Mouse (Mus musculus) forebrain, postnatal 0 days (tissue): ENCODE results near the gene Cacna2d3. TPM values are rescaled to one million over a fixed set of nuclear protein-coding genes. Genes with fewer than 3 reads are reported as not detected.

ENCODE experiments used
- ATAC-seq: fragments of 200-750 bp; cut with Nextera tagmentation; 2 replicates; pipeline ENCODE4 v1.8.0; 2017; ENCODE audit warnings: mild to moderate bottlenecking, moderate library complexity
- DNase-seq: peaks from one replicate; pipeline ENCODE4 v3.0.0-alpha.2; 2015
- H3K27ac ChIP-seq: fragments of 300-500 bp; sonication (generic); 2 replicates; pipeline ENCODE4 v1.5.1; 2014; ENCODE audit warnings: low read depth, mild to moderate bottlenecking, antibody characterized with exemption, low read length, moderate library complexity, mixed read lengths
- H3K27me3 ChIP-seq: fragments of 300-500 bp; sonication (generic); 2 replicates; pipeline ENCODE4 v1.6.1; 2014; ENCODE audit warnings: mild to moderate bottlenecking, low read length, mixed read lengths; ENCODE audit not compliant: insufficient read depth
- H3K36me3 ChIP-seq: fragments of 300-500 bp; sonication (generic); 2 replicates; pipeline ENCODE4 v1.6.1; 2014; ENCODE audit warnings: mild to moderate bottlenecking, moderate library complexity; ENCODE audit not compliant: insufficient read depth
- H3K4me1 ChIP-seq: fragments of 300-500 bp; sonication (generic); 2 replicates; pipeline ENCODE4 v1.6.1; 2014; ENCODE audit warnings: antibody characterized with exemption; ENCODE audit not compliant: insufficient read depth
- H3K4me2 ChIP-seq: fragments of 300-500 bp; sonication (generic); 2 replicates; pipeline ENCODE4 v1.6.1; 2014; ENCODE audit warnings: low read depth, mild to moderate bottlenecking, moderate library complexity
- H3K4me3 ChIP-seq: fragments of 300-500 bp; sonication (generic); 2 replicates; pipeline ENCODE4 v1.5.1; 2014; ENCODE audit warnings: low read depth, low read length, mixed read lengths
- H3K9ac ChIP-seq: fragments of 300-500 bp; sonication (generic); 2 replicates; pipeline ENCODE4 v1.6.1; 2014; ENCODE audit warnings: mild to moderate bottlenecking
- H3K9me3 ChIP-seq: fragments of 300-500 bp; sonication (generic); 2 replicates; pipeline ENCODE4 v1.6.1; 2016; ENCODE audit warnings: low read length
- CTCF ChIP-seq: sonication (generic); IDR thresholded peaks from 2 replicates; pipeline ENCODE4 v1.5.1; 2016; ENCODE audit warnings: antibody characterized with exemption, control low read depth, low read depth
- WGBS: fragments of 180-500 bp; shearing (Covaris S2); extraction: QIAGEN DNeasy Blood & Tissue Kit; methylation state at CpG from one replicate; pipeline ENCODE4 v1.1.7; 2014; 5-methylcytosine and 5-hydroxymethylcytosine counted together
- polyA plus RNA-seq: library from polyadenylated mRNA; unstranded; fragments of >200 nt; fragmentation: Nextera tagmentation; extraction: Ambion mirVana; gene quantifications from 2 replicates; pipeline ENCODE4 v1.2.1, GENCODE M21; 2015
- total RNA-seq: library from RNA; depleted of rRNA; stranded (reverse); fragments of >200 nt; gene quantifications from 2 replicates; pipeline ENCODE4 v1.2.3, GENCODE M21; 2014

Cacna2d3 gene
- total and polyA plus RNA-seq, 2 experiments from 2014 or later, result 28.1 to 37.7 TPM

DNA sequence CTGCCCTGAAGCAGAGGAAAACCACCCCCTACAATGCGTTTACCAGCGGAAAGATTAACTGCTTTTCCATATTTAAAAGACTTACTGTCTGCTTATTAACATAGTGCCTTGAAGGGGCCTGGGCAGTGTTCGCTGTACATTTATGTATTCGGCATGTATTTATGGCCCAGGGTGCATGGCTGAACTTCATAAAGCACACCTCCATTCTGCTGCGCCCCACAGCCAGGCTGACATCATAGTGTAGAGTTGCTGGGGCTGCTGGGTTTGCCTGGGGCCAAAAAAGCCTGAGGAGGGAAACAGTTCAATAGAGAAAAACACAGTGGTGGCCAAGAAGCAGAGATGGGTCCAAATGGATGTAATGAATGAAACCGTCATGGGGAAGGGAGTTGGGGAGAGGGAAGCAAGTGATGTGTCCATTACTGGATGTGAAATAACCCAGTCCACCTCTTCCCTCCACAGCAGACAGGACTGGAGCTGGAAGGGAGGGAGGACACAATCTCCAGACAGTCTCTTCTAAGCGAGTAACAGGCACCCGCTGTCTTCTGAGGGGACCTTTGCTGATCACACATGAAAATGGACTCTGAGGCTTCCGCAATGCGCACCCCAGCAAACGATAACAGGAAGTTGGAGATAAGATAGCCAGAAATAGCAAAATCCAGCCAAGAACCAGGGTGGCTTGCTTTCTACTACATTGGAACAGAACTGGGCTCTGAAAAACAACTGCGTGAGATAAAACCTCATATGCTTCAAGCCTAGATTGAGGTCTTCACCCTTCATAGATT is 798.3 kb downstream of the Cacna2d3 start:
- Histone ChIP-seq H3K36me3 (no peaks in the 10 kb centered on the region), H3K4me3 (no peak overlapping the region), H3K4me2 (no peak overlapping the region), H3K27me3 (no peaks in the 10 kb centered on the region), H3K27ac (no peak overlapping the region), H3K9ac (no peak overlapping the region), H3K9me3 (no peaks in the 10 kb centered on the region), H3K4me1 (0 out of 2 replicates have a peak, but pooled peaks cover under 1% of the 10 kb centered on the region)
- no peak for ATAC-seq
- no peak for DNase-seq
- TF ChIP-seq CTCF, result no peak
- WGBS, result 82% methylated on average over 12 of the region's 12 CpGs

DNA sequence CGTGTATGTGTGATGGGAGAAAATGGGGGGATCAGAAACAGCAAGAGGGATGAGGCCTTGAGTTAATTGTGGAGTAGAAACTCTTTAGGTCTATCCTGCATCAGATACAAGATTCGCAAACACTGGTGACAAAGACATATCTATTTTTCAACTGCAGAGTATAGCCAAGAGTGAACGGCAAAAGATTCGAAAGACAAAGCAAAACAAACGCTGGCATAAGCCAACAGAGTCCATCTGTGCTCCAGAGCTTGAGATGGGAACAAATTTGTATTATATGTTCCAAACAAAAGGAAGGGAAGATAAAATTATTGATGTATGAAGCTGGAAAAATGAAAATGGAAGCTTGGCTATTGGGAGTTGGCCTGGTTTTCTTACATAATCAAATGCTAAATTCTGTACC is 802.8 kb downstream of the Cacna2d3 start:
- peaks cover 5% of the 10 kb centered on the region; the same call in 1 of the 2 replicates for H3K4me1 ChIP-seq
- DNase-seq (peak; percentile 57), ATAC-seq (no peak; the same call in 1 of the 2 replicates)
- H3K27me3 ChIP-seq, result no peaks in the 10 kb centered on the region
- H3K9me3 ChIP-seq, result no peaks in the 10 kb centered on the region
- no peak for TF ChIP-seq CTCF
- 48% methylated on average over 5 of the region's 5 CpGs for WGBS
- no peak overlapping the region for H3K27ac ChIP-seq
- no peak overlapping the region for H3K4me3 ChIP-seq
- H3K36me3 ChIP-seq, result no peaks in the 10 kb centered on the region
- H3K9ac ChIP-seq, result no peak overlapping the region
- no peak overlapping the region for H3K4me2 ChIP-seq

DNA sequence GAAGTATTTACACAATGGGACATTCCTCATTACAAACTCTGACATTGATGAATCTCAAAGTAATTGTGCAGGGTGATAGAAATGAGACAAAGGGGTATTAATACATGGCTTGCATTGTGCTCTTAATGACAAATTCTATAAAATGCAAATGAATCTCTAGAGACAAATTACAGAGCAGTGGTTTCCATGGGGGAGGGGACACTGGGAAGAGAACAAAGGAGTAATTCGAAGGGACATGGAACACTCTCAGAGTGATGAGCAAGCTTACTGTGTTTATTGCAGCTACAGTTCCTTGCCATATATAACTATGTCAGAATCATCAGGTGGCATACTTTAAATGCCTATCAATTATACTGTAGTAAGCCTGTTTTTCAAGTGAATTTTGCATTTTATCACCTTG is 806.7 kb downstream of the Cacna2d3 start:
- ATAC-seq, result peak; percentile 56; the same call in 1 of the 2 replicates
- Histone ChIP-seq H3K36me3 (no peaks in the 10 kb centered on the region), H3K4me2 (no peak overlapping the region), H3K27me3 (no peaks in the 10 kb centered on the region), H3K27ac (no peak overlapping the region), H3K4me1 (peaks cover 5% of the 10 kb centered on the region; the same call in 1 of the 2 replicates), H3K9ac (no peak overlapping the region), H3K9me3 (no peaks in the 10 kb centered on the region), H3K4me3 (no peak overlapping the region)
- no peak for TF ChIP-seq CTCF
- WGBS, result 29% methylated on average over 1 of the region's 1 CpGs
- peak; percentile 33 for DNase-seq

DNA sequence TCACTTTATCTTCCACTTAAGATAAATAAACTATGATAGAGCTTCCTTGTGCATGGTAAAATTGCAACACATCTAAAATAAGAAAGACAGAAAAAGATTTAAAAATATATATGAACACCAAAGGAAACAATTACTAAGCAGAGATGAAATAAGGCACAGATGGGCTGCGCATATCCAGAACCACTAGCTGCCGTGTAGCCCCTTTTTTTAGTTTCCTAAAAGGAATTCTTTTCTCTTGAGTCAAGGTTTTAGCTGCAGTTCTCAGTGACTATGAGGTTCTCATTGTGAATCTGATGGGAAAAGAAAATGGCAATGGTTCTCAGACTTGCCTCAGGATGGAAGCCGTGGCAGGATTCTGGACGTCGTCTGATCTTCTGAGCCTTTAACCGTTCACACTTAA is 814.0 kb downstream of the Cacna2d3 start:
- H3K4me1 ChIP-seq, result no peaks in the 10 kb centered on the region
- WGBS, result 83% methylated on average over 6 of the region's 6 CpGs
- TF ChIP-seq CTCF, result no peak
- no peak overlapping the region for H3K27ac ChIP-seq
- H3K4me2 ChIP-seq, result no peak overlapping the region
- no peak for ATAC-seq
- H3K27me3 ChIP-seq, result no peaks in the 10 kb centered on the region
- no peaks in the 10 kb centered on the region for H3K36me3 ChIP-seq
- H3K9ac ChIP-seq, result no peak overlapping the region
- peak; percentile 5 for DNase-seq
- no peak overlapping the region for H3K4me3 ChIP-seq
- H3K9me3 ChIP-seq, result no peaks in the 10 kb centered on the region

DNA sequence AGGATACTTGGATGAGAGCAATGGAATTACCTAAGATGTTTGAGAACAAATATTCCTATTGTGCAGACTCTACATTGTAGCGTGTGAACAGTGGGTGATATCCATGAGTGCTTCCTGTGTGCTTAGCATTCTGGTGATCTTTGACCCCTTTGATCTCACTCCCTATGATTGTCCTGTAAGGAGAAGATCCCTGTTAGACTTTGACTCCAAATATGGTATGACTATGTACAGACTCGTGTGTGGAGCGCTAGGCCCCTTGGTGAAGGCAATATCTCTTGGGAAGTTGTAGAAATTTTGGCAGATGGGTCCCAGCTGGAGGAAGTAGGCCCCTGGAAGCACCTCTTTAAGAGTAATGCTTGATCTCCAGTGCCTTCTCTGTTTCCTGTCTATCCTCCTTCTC is 829.1 kb downstream of the Cacna2d3 start:
- Histone ChIP-seq H3K27me3 (no peaks in the 10 kb centered on the region), H3K4me1 (no peaks in the 10 kb centered on the region), H3K9me3 (no peaks in the 10 kb centered on the region), H3K9ac (no peak overlapping the region), H3K4me3 (no peak overlapping the region), H3K4me2 (no peak overlapping the region), H3K36me3 (no peaks in the 10 kb centered on the region), H3K27ac (no peak overlapping the region)
- no peak for TF ChIP-seq CTCF
- DNase-seq (no peak), ATAC-seq (no peak)
- 87% methylated on average over 3 of the region's 3 CpGs for WGBS

DNA sequence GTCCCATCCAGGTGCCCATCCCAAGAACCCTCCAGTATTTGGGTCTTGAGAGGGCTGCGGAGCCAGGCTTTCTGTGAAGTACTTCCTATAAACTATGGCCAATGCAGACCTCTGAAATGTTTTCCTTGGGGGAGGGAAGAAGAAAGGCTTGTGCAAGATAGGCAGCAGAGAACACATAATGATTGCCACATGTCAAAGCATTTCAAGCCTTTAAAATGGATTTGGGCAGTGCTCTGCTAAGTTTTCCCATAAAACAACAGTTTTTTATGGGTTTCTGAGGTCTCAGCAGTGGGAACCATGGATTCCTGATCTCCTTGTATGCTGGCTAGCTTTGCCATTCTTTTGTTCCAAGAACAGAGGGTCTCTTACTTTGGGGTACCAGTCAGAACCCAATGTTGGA is 834.3 kb downstream of the Cacna2d3 start:
- Histone ChIP-seq H3K9ac (no peak overlapping the region), H3K27ac (no peak overlapping the region), H3K9me3 (no peaks in the 10 kb centered on the region), H3K4me2 (no peak overlapping the region), H3K4me3 (no peak overlapping the region), H3K27me3 (no peaks in the 10 kb centered on the region), H3K4me1 (no peaks in the 10 kb centered on the region), H3K36me3 (no peaks in the 10 kb centered on the region)
- DNase-seq (no peak), ATAC-seq (no peak)
- no peak for TF ChIP-seq CTCF
- 90% methylated on average over 1 of the region's 1 CpGs for WGBS

DNA sequence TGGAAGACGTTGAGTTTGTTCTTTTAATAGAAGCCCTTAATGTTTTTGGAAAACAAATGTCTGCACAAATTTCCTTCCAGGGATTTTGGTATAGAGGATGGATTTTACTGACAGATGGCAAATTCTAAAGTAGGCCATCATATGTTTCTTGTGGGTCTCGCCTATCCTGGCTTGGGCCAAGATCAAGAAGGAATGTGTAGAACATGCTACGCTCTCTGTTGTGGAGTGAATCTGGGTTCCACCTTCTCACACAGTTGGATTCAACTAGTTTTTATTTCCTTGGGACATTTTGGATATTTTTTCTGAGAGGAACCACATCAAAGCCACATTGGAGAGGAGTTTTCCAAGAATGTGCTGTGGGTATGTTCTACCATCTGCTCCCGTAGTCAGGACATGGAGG is 835.0 kb downstream of the Cacna2d3 start:
- no peak overlapping the region for H3K4me3 ChIP-seq
- no peak overlapping the region for H3K4me2 ChIP-seq
- H3K27me3 ChIP-seq, result no peaks in the 10 kb centered on the region
- no peak overlapping the region for H3K9ac ChIP-seq
- TF ChIP-seq CTCF, result no peak
- H3K9me3 ChIP-seq, result no peaks in the 10 kb centered on the region
- 80% methylated on average over 4 of the region's 4 CpGs for WGBS
- no peaks in the 10 kb centered on the region for H3K36me3 ChIP-seq
- DNase-seq, result no peak
- no peak for ATAC-seq
- no peaks in the 10 kb centered on the region for H3K4me1 ChIP-seq
- H3K27ac ChIP-seq, result no peak overlapping the region
